Mouse (Mus musculus): ENCODE data around the gene Stab2.

Stab2 gene

GRCm38 (mm10) chr10:86826929-86827328 lies 180.9 kb downstream of the Stab2 start:
- DNase-seq (ENCODE audit: low spot score in 2 of 2), result no peak

- DNase-seq (ENCODE audit: low spot score in 2 of 2), result no peak
Measured at GRCm38 (mm10) chr10:86825871-86826522, 181.8 kb downstream of the Stab2 start.

DNA sequence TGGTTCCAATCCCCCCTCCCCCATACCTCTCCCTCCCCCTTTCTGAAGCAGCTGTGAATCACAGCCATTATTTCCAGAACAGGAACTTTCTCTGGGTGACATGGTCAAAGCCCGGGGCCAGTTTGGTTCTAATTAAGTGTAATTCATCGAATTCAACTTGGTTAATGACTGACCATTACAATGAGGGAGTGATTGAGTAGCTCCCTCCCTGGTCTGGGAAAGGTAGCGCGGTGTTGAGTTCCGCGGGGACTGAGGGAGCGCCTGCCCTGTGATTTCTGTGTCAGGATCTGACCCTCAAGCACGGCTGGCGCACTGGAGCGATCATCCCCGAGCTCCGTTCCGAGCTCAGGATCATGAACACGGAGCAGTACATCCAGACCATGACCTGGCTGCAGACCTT lies 183.0 kb downstream of the Stab2 start:
- DNase-seq (ENCODE audit: low spot score in 2 of 2), result no peak

DNA sequence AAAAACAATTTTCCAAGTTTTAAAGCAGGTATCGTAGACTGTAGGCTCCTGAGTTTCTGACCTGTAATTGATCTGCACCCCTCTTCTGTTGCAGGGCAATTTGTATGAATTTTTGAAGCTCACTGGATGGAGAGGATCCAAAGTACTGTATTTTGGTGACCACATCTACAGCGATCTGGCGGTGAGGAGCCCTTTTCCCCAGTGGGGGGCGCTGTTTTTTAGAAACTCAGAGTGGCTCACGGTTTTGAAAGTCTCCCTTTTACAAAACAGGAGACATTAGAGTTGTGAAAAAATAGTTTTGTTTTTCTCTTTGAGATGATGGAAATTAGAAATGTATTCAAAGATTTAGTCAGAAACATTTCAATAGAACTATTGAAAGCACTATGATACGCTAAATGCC lies 183.7 kb downstream of the Stab2 start:
- no peak for DNase-seq (ENCODE audit: low spot score in 2 of 2)

DNA sequence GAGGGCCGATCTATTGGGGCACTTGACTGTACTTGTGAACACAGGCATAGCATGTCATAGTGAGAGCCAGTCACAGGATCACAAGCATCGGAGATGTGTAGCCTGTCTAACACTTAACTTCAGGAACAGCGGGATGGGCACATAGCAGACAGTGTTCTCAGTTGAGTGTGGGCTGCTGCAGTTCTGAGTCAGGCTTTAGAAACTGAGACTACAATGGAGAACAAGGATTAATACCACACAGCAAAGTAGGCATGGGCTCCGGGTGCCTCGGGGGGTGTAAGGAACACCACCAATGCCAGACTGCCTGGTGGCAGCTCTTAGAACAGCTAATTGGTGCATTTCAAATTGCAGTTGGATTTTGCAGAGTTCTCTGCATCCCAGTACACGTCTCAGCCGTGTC lies 186.8 kb downstream of the Stab2 start:
- no peak for DNase-seq (ENCODE audit: low spot score in 2 of 2)

GRCm38 (mm10) chr10:86819649-86820165 lies 188.1 kb downstream of the Stab2 start:
- no peak for DNase-seq (ENCODE audit: low spot score in 2 of 2)

DNA sequence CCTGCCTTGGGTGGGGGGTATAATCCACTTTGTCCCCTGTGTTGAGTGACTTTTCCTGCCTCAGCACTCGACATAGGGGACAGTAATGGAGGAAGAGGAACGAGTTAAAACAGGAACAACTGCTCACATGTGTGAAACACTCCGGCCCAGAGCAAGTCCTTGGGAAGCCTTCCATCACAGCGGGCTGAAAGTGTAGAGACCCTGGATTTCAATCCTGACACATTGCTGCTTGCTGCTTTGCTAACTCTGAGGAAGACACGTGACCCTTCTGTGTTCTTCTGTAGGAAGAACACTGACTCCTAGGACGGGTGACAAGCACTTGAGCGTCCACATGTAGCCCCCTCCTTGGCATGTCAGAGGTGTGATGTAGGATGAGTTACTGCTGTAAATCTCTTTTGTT lies 192.7 kb downstream of the Stab2 start:
- DNase-seq (ENCODE audit: low spot score in 2 of 2), result no peak

- DNase-seq (ENCODE audit: low spot score in 2 of 2), result no peak
Measured at GRCm38 (mm10) chr10:86814292-86815131, 193.3 kb downstream of the Stab2 start.

DNA sequence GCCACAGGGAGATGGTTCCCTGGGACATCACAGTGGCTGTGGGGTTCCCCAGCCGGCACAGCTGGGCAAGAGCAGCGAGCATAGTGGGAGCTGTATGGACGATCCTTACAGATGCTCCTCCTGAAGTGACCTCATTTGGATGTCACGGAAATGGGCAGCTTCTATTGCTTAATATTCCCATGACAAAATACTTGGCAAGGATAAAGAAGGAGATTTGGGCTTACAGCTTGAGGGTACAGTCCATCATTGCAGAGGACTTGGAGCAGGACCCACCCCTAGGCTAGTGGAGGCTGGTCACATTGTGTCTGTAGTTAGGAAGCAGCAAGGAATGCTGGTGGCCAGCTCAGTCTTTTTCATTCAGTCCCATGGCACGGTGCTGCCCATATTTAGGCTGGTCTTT lies 197.2 kb downstream of the Stab2 start:
- no peak for DNase-seq (ENCODE audit: low spot score in 2 of 2)

GRCm38 (mm10) chr10:86810000-86810399 lies 197.8 kb downstream of the Stab2 start:
- no peak for DNase-seq (ENCODE audit: low spot score in 2 of 2)

DNA sequence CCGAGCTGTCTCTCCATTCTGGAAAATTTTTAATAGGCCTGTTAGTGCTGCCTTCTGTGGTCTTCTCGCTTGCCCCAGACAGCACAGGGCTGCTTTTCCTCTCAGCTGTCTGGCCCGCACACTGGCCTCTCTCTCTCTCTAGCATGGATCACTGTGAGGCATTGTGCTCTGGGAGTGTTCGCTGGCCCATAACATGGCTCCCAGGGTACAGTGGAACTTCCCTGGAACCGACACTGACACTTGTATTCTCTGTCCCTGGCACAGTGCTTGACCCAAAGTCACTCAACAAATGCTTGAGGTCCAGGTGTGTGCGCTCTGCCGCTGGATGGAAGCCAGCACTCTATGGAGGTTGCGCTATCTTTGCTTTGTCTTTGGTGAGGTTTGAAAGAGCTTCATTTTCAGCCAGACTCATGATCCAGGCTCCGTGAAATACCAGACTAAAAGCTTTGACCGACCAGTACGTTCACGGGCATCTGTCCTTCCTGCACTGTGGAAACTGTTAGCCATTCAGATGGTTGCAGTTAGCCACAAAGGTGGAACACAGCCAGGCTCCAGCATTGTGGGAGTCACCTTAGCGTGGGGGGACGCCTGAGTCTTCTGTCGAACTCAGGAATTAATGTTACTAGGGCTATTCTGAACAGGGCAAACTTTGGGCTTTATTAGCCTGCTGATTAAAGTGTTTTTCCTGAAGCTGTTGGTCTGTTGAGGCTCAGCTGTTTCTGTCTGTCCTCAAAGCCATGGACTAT lies 199.6 kb downstream of the Stab2 start:
- no peak for DNase-seq (ENCODE audit: low spot score in 2 of 2)

GRCm38 (mm10) chr10:86807362-86807761 lies 200.5 kb downstream of the Stab2 start:
- DNase-seq (ENCODE audit: low spot score in 2 of 2), result no peak

DNA sequence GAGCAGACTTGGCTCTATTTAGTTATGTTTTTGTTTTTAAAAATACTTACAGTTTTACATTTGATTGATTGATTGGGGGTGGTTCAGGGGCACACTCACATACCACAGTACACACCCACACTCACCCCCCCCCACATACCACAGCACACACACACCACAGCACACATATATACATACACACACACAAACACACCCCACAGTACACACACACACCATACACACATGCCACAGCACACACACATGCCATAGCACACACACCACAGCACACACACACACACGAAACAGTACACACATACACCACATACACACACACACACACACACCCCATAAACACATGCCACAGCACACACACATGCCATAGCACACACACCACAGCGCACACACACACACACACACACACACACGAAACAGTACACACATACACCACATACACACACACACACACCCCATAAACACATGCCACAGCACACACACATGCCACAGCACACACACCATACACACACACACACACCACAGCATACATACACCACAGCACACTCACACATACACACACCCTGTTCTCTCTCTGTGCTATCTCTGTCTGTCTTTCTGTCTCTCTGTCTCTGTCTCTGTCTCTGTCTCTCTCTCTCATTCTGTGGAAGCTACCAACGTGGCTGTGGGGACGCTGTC lies 211.6 kb downstream of the Stab2 start:
- DNase-seq (ENCODE audit: low spot score in 2 of 2), result no peak

DNA sequence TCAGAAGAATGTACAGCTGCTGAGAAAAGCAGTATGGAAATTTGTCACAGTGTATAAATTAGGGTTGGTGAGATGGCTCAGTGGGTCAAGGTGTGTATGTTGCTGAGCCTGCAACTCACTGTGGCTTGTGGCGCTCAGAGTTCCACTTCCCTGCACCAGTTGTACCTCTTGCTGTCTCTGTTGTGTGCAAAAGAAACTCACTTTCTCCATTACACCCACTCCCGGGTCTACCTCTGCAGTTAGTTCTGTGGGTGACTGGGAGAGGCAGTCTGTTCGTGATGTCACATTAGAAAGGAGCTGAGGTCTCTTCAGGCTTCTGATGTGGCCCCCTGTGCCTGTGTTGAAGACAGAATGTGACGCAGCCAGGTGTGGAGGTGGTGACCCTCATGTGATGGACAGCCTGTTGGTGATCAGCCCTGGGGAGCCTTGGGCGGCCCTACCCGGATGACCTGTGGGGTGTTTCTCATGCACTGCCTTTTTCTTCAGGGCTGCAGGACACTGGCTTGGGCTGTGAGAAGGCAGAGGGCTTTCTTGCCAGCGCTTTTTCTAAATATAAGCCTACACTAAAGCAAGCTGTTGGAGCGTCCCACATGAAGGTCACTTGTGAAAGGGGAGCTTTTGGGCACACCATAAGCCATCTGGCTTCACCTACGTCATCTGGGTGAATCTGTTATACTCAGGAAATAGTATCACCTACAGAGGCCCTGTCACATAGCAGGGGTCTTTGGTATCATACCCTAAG lies 212.9 kb downstream of the Stab2 start:
- no peak for DNase-seq (ENCODE audit: low spot score in 2 of 2)

DNA sequence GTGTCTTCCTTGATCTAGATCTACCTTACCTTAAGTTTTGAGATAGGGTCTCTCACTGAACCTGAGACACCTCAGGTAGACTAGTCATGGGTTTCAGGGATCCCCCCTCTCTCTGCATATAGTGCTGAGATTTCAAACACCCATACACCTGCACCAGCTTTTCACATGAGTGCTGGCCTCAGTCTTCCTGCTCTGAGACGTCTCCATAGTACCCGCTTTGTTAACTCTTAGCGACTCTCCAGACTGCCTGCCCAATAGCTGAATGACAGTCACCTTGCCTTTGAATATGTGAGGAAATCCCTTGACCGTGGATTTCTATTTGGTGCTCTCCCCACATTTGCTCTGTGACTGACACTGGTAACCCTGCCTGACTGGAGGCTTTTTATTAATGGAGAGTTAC lies 213.6 kb downstream of the Stab2 start:
- DNase-seq (ENCODE audit: low spot score in 2 of 2), result no peak

DNA sequence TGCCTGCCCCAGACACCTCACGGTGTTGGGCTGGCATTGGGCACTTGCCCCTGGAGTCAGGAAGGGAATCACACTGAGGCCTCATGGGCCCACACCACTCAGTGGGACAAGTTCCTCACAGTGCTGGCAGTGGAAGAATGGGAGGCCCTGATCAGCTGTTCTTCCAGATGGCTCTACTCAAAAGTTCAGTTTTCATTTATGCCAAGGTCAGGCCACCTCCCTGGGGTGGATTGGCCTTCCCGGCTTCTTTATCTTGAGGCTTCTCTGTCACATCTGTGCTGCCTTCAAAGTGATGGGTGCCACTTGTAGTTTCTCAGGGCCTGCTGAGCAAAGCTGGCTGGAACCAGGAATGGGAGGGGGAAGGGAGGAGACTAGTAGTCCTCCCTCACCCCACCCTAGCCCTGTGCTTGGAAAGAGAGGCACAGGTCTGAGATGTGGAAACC lies 214.3 kb downstream of the Stab2 start:
- no peak for DNase-seq (ENCODE audit: low spot score in 2 of 2)

GRCm38 (mm10) chr10:86791507-86792184 lies 216.2 kb downstream of the Stab2 start:
- DNase-seq (ENCODE audit: low spot score in 2 of 2), result no peak
